Mouse (Mus musculus): ENCODE results near the gene Ints13. TPM values are rescaled to one million over a fixed set of nuclear protein-coding genes. Genes with fewer than 3 reads are reported as not detected.

Ints13 gene
- polyA plus RNA-seq, 1 experiment: 89.4 TPM

DNA sequence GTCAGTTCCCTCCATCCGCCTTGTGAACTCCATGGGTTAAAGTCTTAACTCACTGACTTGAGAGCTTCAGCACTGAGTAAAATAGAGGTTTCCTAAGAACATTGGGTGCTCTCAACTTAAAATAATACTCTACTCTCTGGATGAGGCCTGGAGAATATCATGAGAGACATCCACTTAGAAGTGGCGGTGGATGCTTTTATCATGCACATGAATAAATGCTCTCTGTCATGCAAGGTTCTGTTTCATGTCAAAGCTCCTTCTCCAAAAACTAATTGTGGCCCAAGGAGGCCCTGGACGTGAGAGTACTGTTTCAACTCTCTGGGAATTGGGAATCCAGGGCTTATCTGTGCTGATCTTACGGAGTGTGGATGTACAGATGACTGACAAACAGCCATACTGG, 40.5 kb downstream of the Ints13 start:
- Histone ChIP-seq H3K27ac (ENCODE audit: control insufficient read depth, insufficient read depth, low read depth, low read length, poor library complexity) (no peak overlapping the region), H3K4me3 (replicated peaks; ENCODE audit: control insufficient read depth, low read depth, low read length) (no peak overlapping the region), H3K4me1 (ENCODE audit: control insufficient read depth, insufficient read depth, low read length) (no peaks in the 10 kb centered on the region; the same call in 1 of the 2 replicates)
- no peak for TF ChIP-seq CTCF (IDR thresholded peaks at IDR 0.05; ENCODE audit: control insufficient read depth, insufficient read depth, low read length)
- TF ChIP-seq POLR2A (IDR thresholded peaks at IDR 0.05; ENCODE audit: borderline replicate concordance, control insufficient read depth, low read depth, low read length): no peak
- WGBS: 84% methylated on average over 4 of the region's 4 CpGs

DNA sequence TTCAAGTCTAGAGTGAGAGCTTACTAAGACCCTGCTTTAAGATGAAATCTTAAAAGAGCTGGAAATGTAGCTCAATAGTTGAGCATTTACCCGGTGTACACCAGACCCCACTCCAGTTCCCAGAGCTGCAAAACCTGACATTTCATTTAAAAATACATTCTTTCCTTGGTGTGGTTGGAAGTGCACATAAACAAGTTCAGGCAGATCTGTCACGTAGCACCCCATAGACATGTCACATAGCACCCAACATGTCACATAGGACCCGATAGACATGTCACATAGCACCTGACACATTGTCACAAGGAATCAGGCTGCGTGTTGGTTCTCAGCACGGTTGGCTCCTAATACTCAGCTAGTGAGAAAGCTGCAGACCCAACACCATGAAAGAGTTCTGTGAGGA, 42.1 kb downstream of the Ints13 start:
- 89% methylated on average over 5 of the region's 5 CpGs for WGBS
- TF ChIP-seq POLR2A (IDR thresholded peaks at IDR 0.05; ENCODE audit: borderline replicate concordance, control insufficient read depth, low read depth, low read length): no peak
- TF ChIP-seq CTCF (IDR thresholded peaks at IDR 0.05; ENCODE audit: control insufficient read depth, insufficient read depth, low read length): no peak
- Histone ChIP-seq H3K27ac (ENCODE audit: control insufficient read depth, insufficient read depth, low read depth, low read length, poor library complexity) (no peak overlapping the region), H3K4me1 (ENCODE audit: control insufficient read depth, insufficient read depth, low read length) (no peaks in the 10 kb centered on the region), H3K4me3 (replicated peaks; ENCODE audit: control insufficient read depth, low read depth, low read length) (no peak overlapping the region)

DNA sequence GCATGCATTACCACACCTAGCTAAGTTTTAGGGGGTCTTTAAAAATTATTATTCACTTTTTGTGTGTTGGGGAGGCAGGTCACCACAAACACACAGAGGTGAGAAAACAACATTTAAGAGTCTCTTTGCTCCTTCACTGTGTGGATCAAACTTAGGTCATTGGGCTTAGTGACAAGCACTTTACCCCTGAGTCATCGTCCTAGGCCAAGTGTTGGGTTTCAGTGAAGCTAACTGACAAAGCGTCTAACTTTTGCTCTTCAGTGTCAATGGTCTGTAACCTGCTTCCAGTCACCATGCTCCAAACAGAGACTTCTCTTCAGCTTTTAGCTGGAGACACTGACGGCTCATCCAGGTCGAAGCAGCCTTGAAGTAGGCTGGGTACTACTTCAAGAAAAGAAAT, 44.5 kb downstream of the Ints13 start:
- 75% methylated on average over 4 of the region's 4 CpGs for WGBS
- Histone ChIP-seq H3K4me3 (replicated peaks; ENCODE audit: control insufficient read depth, low read depth, low read length) (no peak overlapping the region), H3K27ac (ENCODE audit: control insufficient read depth, insufficient read depth, low read depth, low read length, poor library complexity) (no peak overlapping the region), H3K4me1 (ENCODE audit: control insufficient read depth, insufficient read depth, low read length) (no peaks in the 10 kb centered on the region; the same call in 1 of the 2 replicates)
- TF ChIP-seq CTCF (IDR thresholded peaks at IDR 0.05; ENCODE audit: control insufficient read depth, insufficient read depth, low read length) (no peak), POLR2A (IDR thresholded peaks at IDR 0.05; ENCODE audit: borderline replicate concordance, control insufficient read depth, low read depth, low read length) (no peak)

DNA sequence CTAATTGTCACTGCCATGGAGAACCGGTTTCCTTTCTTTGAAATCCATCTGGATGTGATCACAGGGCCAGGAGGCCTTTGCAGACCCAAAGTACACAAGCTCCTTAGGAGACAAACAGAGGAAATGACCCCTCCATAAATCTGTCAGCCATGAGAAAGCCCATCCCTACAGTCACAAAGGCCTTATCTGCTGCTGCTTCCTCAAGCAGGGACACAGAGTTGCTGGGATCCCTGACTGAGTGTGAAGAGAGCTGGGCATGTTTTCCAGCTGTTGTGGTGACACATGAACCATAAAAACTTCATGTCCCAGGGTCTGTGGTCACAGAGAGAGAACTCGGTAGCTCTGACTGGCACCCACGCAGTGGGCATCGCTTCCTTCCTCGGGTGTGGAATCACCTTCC, 46.9 kb downstream of the Ints13 start:
- 31% methylated on average over 5 of the region's 5 CpGs for WGBS
- H3K27ac ChIP-seq (ENCODE audit: control insufficient read depth, insufficient read depth, low read depth, low read length, poor library complexity): no peak overlapping the region
- no peak overlapping the region for H3K4me3 ChIP-seq (replicated peaks; ENCODE audit: control insufficient read depth, low read depth, low read length)
- no peaks in the 10 kb centered on the region; the same call in 1 of the 2 replicates for H3K4me1 ChIP-seq (ENCODE audit: control insufficient read depth, insufficient read depth, low read length)
- TF ChIP-seq CTCF (IDR thresholded peaks at IDR 0.05; ENCODE audit: control insufficient read depth, insufficient read depth, low read length): no peak
- no peak for TF ChIP-seq POLR2A (IDR thresholded peaks at IDR 0.05; ENCODE audit: borderline replicate concordance, control insufficient read depth, low read depth, low read length)

DNA sequence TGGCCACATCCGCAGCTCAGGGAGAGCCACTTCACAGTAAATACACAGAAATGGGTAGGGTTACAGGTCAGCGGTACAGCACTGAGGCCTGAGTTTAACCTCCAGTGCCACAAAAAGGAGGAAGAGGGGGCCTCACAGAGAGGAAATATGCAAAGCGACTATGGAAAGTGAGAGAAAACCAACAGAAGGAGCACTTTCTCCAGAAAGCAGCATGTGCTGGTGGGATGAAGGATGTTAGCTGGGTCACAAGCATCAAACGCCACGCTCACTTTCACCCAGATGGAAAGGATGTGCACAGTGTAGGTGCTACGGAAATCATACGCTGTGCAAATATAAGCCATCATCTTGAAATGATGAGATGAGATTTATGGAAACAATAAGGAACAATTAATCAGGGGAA, 47.3 kb downstream of the Ints13 start:
- Histone ChIP-seq H3K4me3 (replicated peaks; ENCODE audit: control insufficient read depth, low read depth, low read length) (no peak overlapping the region), H3K4me1 (ENCODE audit: control insufficient read depth, insufficient read depth, low read length) (no peaks in the 10 kb centered on the region; the same call in 1 of the 2 replicates), H3K27ac (ENCODE audit: control insufficient read depth, insufficient read depth, low read depth, low read length, poor library complexity) (no peak overlapping the region)
- TF ChIP-seq CTCF (IDR thresholded peaks at IDR 0.05; ENCODE audit: control insufficient read depth, insufficient read depth, low read length) (no peak), POLR2A (IDR thresholded peaks at IDR 0.05; ENCODE audit: borderline replicate concordance, control insufficient read depth, low read depth, low read length) (no peak)
- 73% methylated on average over 7 of the region's 7 CpGs for WGBS

DNA sequence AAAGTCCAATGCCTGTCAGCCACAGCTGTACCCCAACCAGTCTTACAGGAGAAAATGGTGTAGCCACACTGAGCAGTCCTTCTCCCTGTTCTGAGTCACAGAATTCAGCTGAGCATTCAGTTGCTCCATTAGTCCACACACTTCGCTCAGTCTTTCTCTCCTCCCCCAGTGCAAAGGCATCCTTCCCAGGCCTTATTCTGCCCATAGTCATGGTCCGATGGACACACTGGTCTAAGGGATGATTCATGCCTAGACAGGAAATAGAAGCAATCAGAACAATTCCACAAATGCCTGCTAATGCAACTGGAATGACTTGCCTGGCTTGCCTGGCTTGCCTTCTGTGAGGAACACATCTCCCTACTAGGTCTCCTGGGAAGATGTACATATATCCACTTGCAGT, 50.1 kb downstream of the Ints13 start:
- Histone ChIP-seq H3K4me1 (ENCODE audit: control insufficient read depth, insufficient read depth, low read length) (no peaks in the 10 kb centered on the region; the same call in 1 of the 2 replicates), H3K27ac (ENCODE audit: control insufficient read depth, insufficient read depth, low read depth, low read length, poor library complexity) (no peak overlapping the region), H3K4me3 (replicated peaks; ENCODE audit: control insufficient read depth, low read depth, low read length) (no peak overlapping the region)
- 79% methylated on average over 2 of the region's 2 CpGs for WGBS
- TF ChIP-seq CTCF (IDR thresholded peaks at IDR 0.05; ENCODE audit: control insufficient read depth, insufficient read depth, low read length) (no peak), POLR2A (IDR thresholded peaks at IDR 0.05; ENCODE audit: borderline replicate concordance, control insufficient read depth, low read depth, low read length) (no peak)

DNA sequence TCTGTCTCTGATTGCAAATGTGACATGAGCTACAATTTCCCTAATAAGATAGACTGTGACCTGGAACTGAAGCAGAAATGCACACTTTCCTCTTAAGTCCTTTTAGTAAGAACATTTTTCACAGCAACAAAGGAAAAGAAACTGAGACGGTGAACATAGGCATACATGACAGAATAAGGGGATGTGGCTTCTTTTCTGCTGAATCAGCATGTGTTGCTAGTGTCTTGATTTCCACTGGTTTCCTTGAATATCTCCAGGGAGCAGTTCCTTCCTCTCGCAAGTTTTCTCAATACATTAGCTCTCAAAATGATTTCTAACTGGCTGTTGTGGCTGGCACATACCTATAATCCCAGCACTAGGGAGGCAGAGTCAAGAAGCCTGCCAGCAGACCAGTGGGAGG, 52.1 kb downstream of the Ints13 start:
- 33% methylated on average over 2 of the region's 2 CpGs for WGBS
- no peak for TF ChIP-seq CTCF (IDR thresholded peaks at IDR 0.05; ENCODE audit: control insufficient read depth, insufficient read depth, low read length)
- no peak overlapping the region for H3K4me3 ChIP-seq (replicated peaks; ENCODE audit: control insufficient read depth, low read depth, low read length)
- no peak overlapping the region for H3K27ac ChIP-seq (ENCODE audit: control insufficient read depth, insufficient read depth, low read depth, low read length, poor library complexity)
- no peaks in the 10 kb centered on the region; the same call in 1 of the 2 replicates for H3K4me1 ChIP-seq (ENCODE audit: control insufficient read depth, insufficient read depth, low read length)

DNA sequence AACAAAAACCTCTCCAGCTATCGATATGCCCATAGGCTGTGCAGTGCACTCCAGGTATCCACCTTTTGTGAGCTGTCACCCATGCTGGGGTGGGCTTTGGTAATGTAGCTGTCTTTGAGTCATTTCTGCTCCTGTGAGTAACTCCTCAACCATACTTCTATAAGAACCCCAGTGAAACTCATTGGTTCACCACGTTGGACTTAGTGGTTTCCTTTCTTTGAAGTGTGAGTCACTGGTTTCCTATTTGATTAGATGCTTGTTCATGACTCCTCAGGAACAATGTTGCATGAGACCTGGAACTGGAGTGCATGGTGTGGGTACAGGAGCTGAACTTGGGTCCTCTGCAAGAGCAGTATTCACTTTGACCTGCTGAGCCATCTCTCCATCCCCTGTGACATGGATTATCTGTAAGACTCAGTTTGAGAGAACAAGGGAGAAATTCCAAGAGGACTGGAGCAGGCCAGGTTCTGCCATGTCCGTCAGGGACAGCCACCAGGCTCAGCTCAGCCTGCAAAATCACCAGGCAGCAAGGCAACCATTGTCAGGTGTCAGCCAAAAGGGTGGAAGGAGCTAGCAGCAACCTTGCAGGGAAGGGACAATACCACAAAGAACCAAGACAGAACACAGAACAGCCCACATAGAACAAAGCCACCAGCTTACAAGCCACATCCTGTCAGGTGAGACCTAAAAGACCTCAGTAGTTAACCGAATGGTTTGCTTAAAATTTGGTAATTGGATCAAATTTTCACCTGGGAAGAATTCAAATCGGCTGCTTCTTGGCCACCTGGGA, 56.0 kb downstream of the Ints13 start:
- Histone ChIP-seq H3K4me3 (replicated peaks; ENCODE audit: control insufficient read depth, low read depth, low read length) (no peak overlapping the region), H3K4me1 (ENCODE audit: control insufficient read depth, insufficient read depth, low read length) (no peaks in the 10 kb centered on the region; the same call in 1 of the 2 replicates), H3K27ac (ENCODE audit: control insufficient read depth, insufficient read depth, low read depth, low read length, poor library complexity) (no peak overlapping the region)
- WGBS: 50% methylated on average over 5 of the region's 5 CpGs
- TF ChIP-seq CTCF (IDR thresholded peaks at IDR 0.05; ENCODE audit: control insufficient read depth, insufficient read depth, low read length) (no peak), POLR2A (IDR thresholded peaks at IDR 0.05; ENCODE audit: borderline replicate concordance, control insufficient read depth, low read depth, low read length) (no peak)

All from bone marrow, adult 2 months (tissue).